Mouse (Mus musculus) forebrain, embryonic 14.5 days (tissue): Measurements from ENCODE around the gene Map1lc3b. TPM values are rescaled to one million over a fixed set of nuclear protein-coding genes. Genes with fewer than 3 reads are reported as not detected.

Experiments
- ATAC-seq: fragments of 200-750 bp; cut with Nextera tagmentation; 2 replicates; pipeline ENCODE4 v1.8.0; 2017; ENCODE audit warnings: mild to moderate bottlenecking, moderate library complexity
- DNase-seq: peaks from one replicate; pipeline ENCODE4 v3.0.0-alpha.2; 2015; ENCODE audit warnings: low spot score
- H3K27ac ChIP-seq: fragments of 300-500 bp; sonication (generic); 2 replicates; pipeline ENCODE4 v1.5.1; 2014; ENCODE audit warnings: low read depth, mild to moderate bottlenecking, control low read depth, low read length, moderate library complexity
- H3K27me3 ChIP-seq: fragments of 300-500 bp; sonication (generic); replicated peaks from 2 replicates; pipeline ENCODE4 v1.6.1; 2014; ENCODE audit warnings: low read length, control low read depth, mixed read lengths; ENCODE audit not compliant: control insufficient read depth, insufficient read depth
- H3K36me3 ChIP-seq: fragments of 300-500 bp; sonication (generic); 2 replicates; pipeline ENCODE4 v1.6.1; 2014; ENCODE audit warnings: low read length, control low read depth; ENCODE audit not compliant: control insufficient read depth, insufficient read depth
- H3K4me1 ChIP-seq: fragments of 300-500 bp; sonication (generic); 2 replicates; pipeline ENCODE4 v1.6.1; 2014; ENCODE audit warnings: antibody characterized with exemption, low read length, control low read depth; ENCODE audit not compliant: control insufficient read depth, insufficient read depth
- H3K4me2 ChIP-seq: fragments of 300-500 bp; sonication (generic); 2 replicates; pipeline ENCODE4 v1.6.1; 2014; ENCODE audit warnings: mild to moderate bottlenecking, control low read depth, low read length
- H3K4me3 ChIP-seq: fragments of 300-500 bp; sonication (generic); 2 replicates; pipeline ENCODE4 v1.5.1; 2014; ENCODE audit warnings: low read depth, low read length, control low read depth
- H3K9ac ChIP-seq: fragments of 300-500 bp; sonication (generic); 2 replicates; pipeline ENCODE4 v1.6.1; 2014; ENCODE audit warnings: mild to moderate bottlenecking, low read length, control low read depth, moderate library complexity
- H3K9me3 ChIP-seq: fragments of 300-500 bp; sonication (generic); replicated peaks from 2 replicates; pipeline ENCODE4 v1.6.1; 2016; ENCODE audit warnings: low read length, control low read depth, mixed read lengths; ENCODE audit not compliant: control insufficient read depth
- WGBS: fragments of 180-500 bp; shearing (Covaris S2); extraction: QIAGEN DNeasy Blood & Tissue Kit; methylation state at CpG from one replicate; pipeline ENCODE4 v1.1.7; 2014; 5-methylcytosine and 5-hydroxymethylcytosine counted together
- polyA plus RNA-seq: library from polyadenylated mRNA; unstranded; fragments of >200 nt; fragmentation: Nextera tagmentation; extraction: Ambion mirVana; gene quantifications from 2 replicates; pipeline ENCODE4 v1.2.1, GENCODE M21; 2014

Gene Map1lc3b
- polyA plus RNA-seq, 1 experiment from 2014 or later, result 435 TPM

DNA sequence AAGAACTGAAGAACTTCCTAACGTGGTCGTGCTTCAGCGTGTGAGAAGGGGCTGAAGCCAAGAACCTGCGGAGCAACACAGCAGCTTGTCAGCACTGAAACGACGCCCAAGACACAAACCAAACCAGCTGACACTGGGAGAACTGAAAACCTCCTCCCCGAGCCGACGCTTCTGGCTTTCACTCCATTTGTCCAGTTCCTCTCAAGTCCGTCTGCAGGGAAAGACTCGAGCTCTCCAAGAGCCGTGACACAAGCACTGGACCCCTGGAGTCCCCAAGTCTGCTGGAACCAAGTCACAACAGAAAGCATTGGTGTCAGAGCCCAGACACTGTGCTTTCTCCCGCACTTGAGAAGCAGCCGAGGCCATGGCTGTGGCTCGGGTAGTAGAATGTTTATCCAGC is 19.1 kb downstream of the Map1lc3b start:
- WGBS, result 91% methylated on average over 15 of the region's 15 CpGs
- H3K36me3 ChIP-seq, result peaks cover 74% of the 10 kb centered on the region
- no peak for ATAC-seq

DNA sequence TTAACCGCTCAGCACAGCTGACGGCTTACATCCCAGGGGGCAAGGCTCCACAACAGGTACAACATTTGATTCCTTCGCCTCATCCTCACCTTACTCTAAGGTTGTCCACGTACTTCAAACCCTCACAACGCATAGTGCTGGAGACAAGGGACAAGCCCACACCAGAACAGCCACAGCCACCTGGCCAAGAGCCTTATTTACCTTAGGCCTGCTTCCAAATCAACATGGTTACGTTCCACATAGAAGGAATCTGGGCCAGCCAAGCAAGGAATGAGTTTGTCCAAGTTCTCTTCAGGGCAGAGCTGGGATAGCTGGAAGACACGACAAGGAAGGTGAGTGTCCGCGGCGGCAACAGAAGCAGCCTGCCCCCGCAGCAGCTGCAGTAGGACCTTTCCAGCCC is 19.8 kb downstream of the Map1lc3b start:
- DNase-seq (no peak), ATAC-seq (no peak)
- Histone ChIP-seq H3K4me3 (no peak overlapping the region), H3K36me3 (peaks cover 68% of the 10 kb centered on the region), H3K4me2 (no peak overlapping the region), H3K27ac (no peak overlapping the region), H3K4me1 (no peaks in the 10 kb centered on the region), H3K27me3 (no peaks in the 10 kb centered on the region), H3K9ac (no peak overlapping the region), H3K9me3 (no peaks in the 10 kb centered on the region)
- WGBS, result 95% methylated on average over 11 of the region's 11 CpGs

More for the DNA sequence above, 19.1 kb downstream of the Map1lc3b start:
- Histone ChIP-seq H3K4me3 (no peak overlapping the region), H3K9me3 (no peaks in the 10 kb centered on the region), H3K27ac (no peak overlapping the region), H3K9ac (no peak overlapping the region), H3K27me3 (no peaks in the 10 kb centered on the region), H3K4me2 (no peak overlapping the region), H3K4me1 (no peaks in the 10 kb centered on the region)
- no peak for DNase-seq

- Histone ChIP-seq H3K9ac (no peak overlapping the region), H3K4me2 (no peak overlapping the region), H3K36me3 (peaks cover 58% of the 10 kb centered on the region), H3K27ac (no peak overlapping the region), H3K4me1 (no peaks in the 10 kb centered on the region), H3K4me3 (no peak overlapping the region), H3K9me3 (no peaks in the 10 kb centered on the region), H3K27me3 (no peaks in the 10 kb centered on the region)
- DNase-seq (no peak), ATAC-seq (no peak)
Measured at GRCm38 (mm10) chr8:121613419-121613818, 23.3 kb downstream of the Map1lc3b start.

GRCm38 (mm10) chr8:121619401-121619995 is 29.3 kb downstream of the Map1lc3b start:
- H3K4me2 ChIP-seq, result no peak overlapping the region

GRCm38 (mm10) chr8:121620801-121621516 is 30.8 kb downstream of the Map1lc3b start:
- Histone ChIP-seq H3K27me3 (no peaks in the 10 kb centered on the region), H3K27ac (no peak overlapping the region), H3K36me3 (peaks cover 24% of the 10 kb centered on the region), H3K9me3 (no peaks in the 10 kb centered on the region), H3K9ac (no peak overlapping the region), H3K4me3 (no peak overlapping the region), H3K4me2 (no peak overlapping the region), H3K4me1 (peaks cover 4% of the 10 kb centered on the region; the same call in 1 of the 2 replicates)
- 82% methylated on average over 12 of the region's 12 CpGs for whole genome bisulfite sequencing
- ATAC-seq (no peak), DNase-seq (peak; percentile 52)

More at GRCm38 (mm10) chr8:121619401-121619995, 29.3 kb downstream of the Map1lc3b start:
- no peaks in the 10 kb centered on the region for H3K27me3 ChIP-seq
- 73% methylated on average over 7 of the region's 7 CpGs for WGBS
- DNase-seq (no peak), ATAC-seq (no peak)
- H3K9ac ChIP-seq, result no peak overlapping the region
- no peak overlapping the region for H3K27ac ChIP-seq
- peaks cover 28% of the 10 kb centered on the region for H3K36me3 ChIP-seq
- H3K9me3 ChIP-seq, result no peaks in the 10 kb centered on the region
- peaks cover 4% of the 10 kb centered on the region; the same call in 1 of the 2 replicates for H3K4me1 ChIP-seq
- H3K4me3 ChIP-seq, result no peak overlapping the region

GRCm38 (mm10) chr8:121621879-121622278 is 31.7 kb downstream of the Map1lc3b start:
- Histone ChIP-seq H3K9me3 (no peaks in the 10 kb centered on the region), H3K4me1 (peaks cover 4% of the 10 kb centered on the region; the same call in 1 of the 2 replicates), H3K36me3 (peaks cover 25% of the 10 kb centered on the region), H3K27ac (no peak overlapping the region), H3K4me3 (no peak overlapping the region), H3K27me3 (no peaks in the 10 kb centered on the region), H3K9ac (no peak overlapping the region), H3K4me2 (no peak overlapping the region)
- ATAC-seq (no peak), DNase-seq (no peak)
- 46% methylated on average over 1 of the region's 1 CpGs for WGBS

DNA sequence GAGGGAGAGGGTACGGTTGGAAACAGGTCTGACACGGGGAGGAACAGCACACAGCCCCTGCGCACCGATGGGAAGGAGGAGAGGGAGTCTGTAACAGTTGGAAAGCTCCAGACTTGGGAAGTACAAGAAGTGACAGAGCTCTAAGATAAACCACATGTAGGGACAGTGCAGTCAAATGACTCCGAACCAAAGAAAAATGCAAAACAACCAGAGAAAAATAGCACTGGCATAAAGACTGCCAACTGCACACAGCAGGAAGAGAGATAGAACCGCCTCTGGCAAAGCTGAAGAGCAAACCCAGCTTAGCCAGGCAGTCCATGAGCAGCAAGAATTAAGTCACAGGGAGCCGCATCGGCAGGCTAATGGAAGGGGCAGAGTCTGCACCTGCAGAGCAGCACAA is 32.9 kb downstream of the Map1lc3b start:
- peaks cover 4% of the 10 kb centered on the region; the same call in 1 of the 2 replicates for H3K4me1 ChIP-seq
- ATAC-seq (no peak), DNase-seq (no peak)
- H3K4me2 ChIP-seq, result no peak overlapping the region
- 84% methylated on average over 8 of the region's 8 CpGs for WGBS
- H3K4me3 ChIP-seq, result no peak overlapping the region
- peaks cover 31% of the 10 kb centered on the region for H3K36me3 ChIP-seq
- no peak overlapping the region for H3K9ac ChIP-seq
- H3K9me3 ChIP-seq, result no peaks in the 10 kb centered on the region
- no peaks in the 10 kb centered on the region for H3K27me3 ChIP-seq
- H3K27ac ChIP-seq, result no peak overlapping the region

- DNase-seq, result no peak
- Histone ChIP-seq H3K4me1 (0 out of 2 replicates have a peak, but pooled peaks cover 3% of the 10 kb centered on the region), H3K9ac (no peak overlapping the region), H3K27me3 (no peaks in the 10 kb centered on the region), H3K4me3 (no peak overlapping the region), H3K27ac (no peak overlapping the region), H3K36me3 (peaks cover 30% of the 10 kb centered on the region), H3K4me2 (no peak overlapping the region), H3K9me3 (no peaks in the 10 kb centered on the region)
- ATAC-seq, result no peak
- 96% methylated on average over 4 of the region's 4 CpGs for WGBS
Measured at GRCm38 (mm10) chr8:121628681-121629080, 38.5 kb downstream of the Map1lc3b start.

DNA sequence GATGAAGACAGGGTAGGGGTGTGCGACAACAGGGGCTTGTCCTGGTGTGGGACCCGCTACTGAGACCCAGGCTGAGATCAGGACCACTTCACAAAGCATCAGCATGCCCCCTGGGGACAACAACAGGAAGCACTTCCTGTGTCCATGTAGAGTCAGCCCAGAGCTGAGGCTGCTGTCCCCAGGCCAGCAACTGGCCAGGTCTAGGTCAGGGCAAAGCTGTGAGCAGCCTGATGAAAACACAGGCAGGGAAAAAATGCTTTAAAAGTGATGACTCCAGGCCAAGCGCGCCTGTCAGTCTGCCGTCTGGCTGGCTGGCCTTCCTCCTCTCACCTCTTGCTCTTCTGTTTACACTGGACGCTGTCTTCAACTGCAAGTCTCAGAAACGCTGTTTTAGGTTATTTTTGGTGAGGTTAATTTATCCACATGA is 41.5 kb downstream of the Map1lc3b start:
- Histone ChIP-seq H3K27me3 (no peaks in the 10 kb centered on the region), H3K4me3 (no peak overlapping the region), H3K36me3 (peaks cover 19% of the 10 kb centered on the region), H3K4me1 (0 out of 2 replicates have a peak, but pooled peaks cover 3% of the 10 kb centered on the region), H3K4me2 (no peak overlapping the region), H3K27ac (no peak overlapping the region), H3K9ac (no peak overlapping the region; the same call in 1 of the 2 replicates), H3K9me3 (no peaks in the 10 kb centered on the region)
- ATAC-seq, result no peak
- no peak for DNase-seq
- 78% methylated on average over 7 of the region's 7 CpGs for WGBS
